Comparison of ENCODE assay signal across 1 mouse cellular context in the genomic region with DNA sequence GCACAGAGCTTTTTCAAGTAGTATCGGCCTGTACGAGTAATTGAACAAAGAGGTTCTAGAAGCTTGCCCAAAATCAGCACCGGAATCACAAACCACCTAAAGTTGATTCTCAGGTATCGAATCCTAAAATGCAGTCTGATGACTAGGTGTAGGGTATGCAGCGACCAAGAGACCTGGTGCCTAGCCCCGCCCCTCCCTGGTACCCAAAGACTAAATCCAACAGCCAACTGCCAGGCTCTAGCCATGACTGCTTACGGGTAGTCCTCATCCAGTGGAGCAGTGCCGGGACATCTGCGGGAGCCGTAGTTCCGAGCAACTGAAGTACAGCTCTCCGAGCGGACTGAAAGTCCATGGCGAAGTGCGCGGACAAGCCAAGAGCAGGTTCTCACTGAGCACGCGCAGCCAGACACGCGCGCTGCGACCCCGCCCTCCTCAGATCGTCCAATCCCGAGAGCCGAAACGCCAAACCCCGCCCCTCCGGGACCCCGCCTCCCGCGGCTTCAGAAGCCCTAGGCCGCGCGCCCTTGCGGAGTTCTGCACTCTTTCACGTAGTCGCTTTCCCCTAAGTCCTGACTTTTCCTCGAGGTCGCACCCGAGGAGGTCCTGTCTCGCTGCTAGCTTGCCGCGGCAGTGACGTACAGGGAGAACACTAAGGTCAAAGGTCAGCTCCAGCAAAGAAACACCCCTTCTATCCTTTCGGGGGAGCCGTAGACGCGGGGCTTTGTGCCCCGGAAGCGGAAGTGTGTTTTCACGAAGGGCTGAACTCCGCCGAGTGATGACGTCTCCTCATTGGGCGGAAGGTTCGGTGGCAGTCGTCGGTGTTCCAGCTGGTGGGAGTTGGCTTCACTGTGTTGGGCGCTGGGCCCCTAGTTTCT.
TF ChIP-seq lines count a peak whose summit lies in the region.

A gene (minus strand): TSS at position 385 of the 875 bp plus-strand sequence.
A gene (plus strand): TSS at position 537 of the 875 bp plus-strand sequence.

TF ChIP-seq in CH12.LX, 34 proteins besides CTCF, POLR2A, EP300 and RAD21:
- TF ChIP-seq HCFC1 (IDR thresholded peaks at IDR 0.05; ENCODE audit: low read depth, low read length) (peak; percentile 80), SIN3A (IDR thresholded peaks at IDR 0.05; ENCODE audit: low read length) (peak; percentile 86), NELFE (IDR thresholded peaks at IDR 0.05; ENCODE audit: low read depth, low read length) (peak; percentile 72), NRF1 (IDR thresholded peaks at IDR 0.05; ENCODE audit: low read depth, low read length) (peak; percentile 84), ELF1 (IDR thresholded peaks at IDR 0.05; ENCODE audit: low read depth, low read length) (peak; percentile 55), MAZ (IDR thresholded peaks at IDR 0.05; ENCODE audit: low read depth, low read length) (0 out of 2 replicates have a peak, but pooled peaks have one; percentile 22), MXI1 (IDR thresholded peaks at IDR 0.05; ENCODE audit: low read depth, low read length) (peak; percentile 72), KAT2A (IDR thresholded peaks at IDR 0.05; ENCODE audit: insufficient replicate concordance, low read length) (peak; percentile 57; the same call in 1 of the 2 replicates), CHD2 (IDR thresholded peaks at IDR 0.05; ENCODE audit: low read length) (peak; percentile 83), TBP (conservative IDR thresholded peaks at IDR 0.05; ENCODE audit: low read depth, low read length) (0 out of 2 replicates have a peak, but pooled peaks have one; percentile 24)
